Mouse (Mus musculus) bone marrow, adult 2 months (tissue): ENCODE results near the gene Stk4.

ENCODE experiments used
- CTCF ChIP-seq: fragments of 200-500 bp; IDR thresholded peaks from 2 replicates; pipeline ENCODE4 v1.5.1; 2011; ENCODE audit warnings: low read length, control low read depth; ENCODE audit not compliant: control insufficient read depth, insufficient read depth
- POLR2A ChIP-seq: fragments of 200-500 bp; IDR thresholded peaks from 2 replicates; pipeline ENCODE4 v1.6.1; 2011; ENCODE audit warnings: low read depth, mild to moderate bottlenecking, control low read depth, low read length, borderline replicate concordance; ENCODE audit not compliant: control insufficient read depth

- no peak for TF ChIP-seq CTCF
- no peak for TF ChIP-seq POLR2A
These were observed 129.7 kb downstream of the Stk4 start, which contains the start of gene Wfdc15a for GRCm38 (mm10) chr2:164199626-164200327.
